Mouse (Mus musculus) brain, embryonic 14.5 days (tissue): ENCODE data around the gene Lemd1.

Experiments used
- CTCF ChIP-seq: fragments of 200-500 bp; IDR thresholded peaks from 2 replicates; pipeline ENCODE4 v1.5.1; 2012; ENCODE audit warnings: inconsistent platforms, mild to moderate bottlenecking, moderate library complexity, borderline replicate concordance; ENCODE audit not compliant: insufficient read depth, insufficient read length; ENCODE audit errors: extremely low read depth
- POLR2A ChIP-seq: fragments of 200-500 bp; IDR thresholded peaks from 2 replicates; pipeline ENCODE4 v1.6.1; 2012; ENCODE audit warnings: mild to moderate bottlenecking, inconsistent platforms, borderline replicate concordance; ENCODE audit not compliant: poor library complexity, insufficient read depth, insufficient read length, severe bottlenecking; ENCODE audit errors: extremely low read depth

DNA sequence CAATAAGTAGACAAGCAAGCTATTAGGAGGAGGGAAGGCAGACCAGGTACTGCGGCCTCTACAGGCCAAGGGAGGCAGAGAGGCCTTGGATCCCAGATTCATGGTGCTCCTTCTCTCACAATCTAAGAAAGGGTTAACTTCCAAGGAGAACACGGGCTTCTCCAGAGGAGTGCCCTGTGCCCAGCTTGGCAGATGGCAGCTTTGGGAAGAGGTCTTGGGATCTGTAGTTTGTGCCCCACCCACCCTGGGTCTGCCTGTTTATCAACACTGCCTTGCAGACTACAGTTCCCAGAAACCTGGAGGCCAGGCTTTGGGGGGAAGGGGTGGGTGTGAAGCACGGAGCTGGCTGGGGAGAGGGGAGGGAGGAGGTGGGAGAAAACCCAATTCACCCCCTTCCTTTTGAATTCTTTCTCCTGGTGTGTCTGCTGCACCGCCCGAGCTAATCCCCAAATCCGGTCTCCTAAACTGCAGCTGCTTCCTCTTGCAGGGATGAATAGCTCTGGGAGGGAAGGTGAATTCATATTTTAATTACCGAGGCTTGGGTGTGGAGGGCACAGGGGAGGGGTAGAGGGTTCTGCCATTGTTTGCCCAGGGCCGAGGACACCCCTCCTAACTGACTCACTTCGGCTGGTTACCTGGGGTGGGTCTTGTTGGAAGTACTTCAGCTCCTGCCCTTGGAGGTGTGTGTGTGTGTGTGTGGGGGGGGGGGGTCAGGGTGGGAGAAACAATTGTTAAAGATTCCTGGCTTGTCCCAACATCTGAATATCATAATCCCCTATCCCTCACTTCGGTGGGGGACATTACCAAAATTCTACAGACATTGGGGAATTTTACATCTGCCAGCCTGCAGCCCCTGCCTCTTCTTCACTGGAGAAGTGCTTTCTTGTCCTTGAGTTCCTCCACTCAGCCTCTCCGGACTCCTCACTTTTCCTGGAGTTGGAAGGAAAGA is 9.6 kb downstream of the Lemd1 start:
- TF ChIP-seq POLR2A (no peak), CTCF (peak; percentile 43; the same call in 1 of the 2 replicates)
